Mouse (Mus musculus): ENCODE measurements at regions not wholly inside any gene's neighbourhood (a gene's known extent, or its start where the extent isn't known, plus 50 kb on each side); places are given as distances from the start of the nearest gene placed in this dataset.

DNA sequence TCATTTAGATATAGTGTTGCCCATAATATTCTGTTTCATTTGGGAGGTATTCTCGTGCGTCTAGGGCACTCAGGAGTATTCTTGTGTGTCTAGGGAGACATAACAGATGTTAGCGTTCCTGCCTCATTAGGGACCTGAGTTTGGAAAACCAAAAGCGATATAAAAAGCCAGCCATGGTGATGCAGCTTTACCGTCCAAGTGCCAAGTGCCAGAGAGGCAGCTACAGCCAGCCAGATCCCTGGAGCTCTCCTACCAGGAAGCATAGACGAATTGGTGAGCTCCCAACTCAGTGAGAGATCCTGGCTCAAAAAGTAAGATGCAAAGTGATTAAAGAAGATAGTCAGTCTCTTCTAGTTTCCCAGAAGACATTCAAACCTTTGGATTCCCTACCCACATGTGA, 308.3 kb upstream of the Sox9 start:
- no peak for DNase-seq

DNA sequence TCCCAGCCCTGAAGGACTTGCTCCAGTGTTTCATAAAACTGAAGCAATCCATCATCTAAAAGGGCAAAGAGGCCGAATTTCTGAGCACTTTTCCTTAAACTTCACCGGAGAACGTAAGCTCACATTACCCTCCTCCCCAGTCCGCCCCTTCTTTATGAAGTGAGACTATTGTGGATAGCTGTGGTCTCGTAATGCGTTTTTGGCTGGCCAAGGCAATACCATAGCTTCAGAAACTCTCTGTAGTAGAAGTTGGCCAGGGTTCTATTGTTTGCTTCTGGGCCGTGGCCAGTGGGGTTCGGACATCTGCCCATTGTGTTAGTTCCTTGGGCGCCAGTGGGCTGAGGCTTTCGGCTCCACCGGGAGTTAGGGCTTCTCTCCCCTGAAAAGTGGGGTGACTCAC, 301.7 kb upstream of the Sox9 start:
- DNase-seq = no peak

DNA sequence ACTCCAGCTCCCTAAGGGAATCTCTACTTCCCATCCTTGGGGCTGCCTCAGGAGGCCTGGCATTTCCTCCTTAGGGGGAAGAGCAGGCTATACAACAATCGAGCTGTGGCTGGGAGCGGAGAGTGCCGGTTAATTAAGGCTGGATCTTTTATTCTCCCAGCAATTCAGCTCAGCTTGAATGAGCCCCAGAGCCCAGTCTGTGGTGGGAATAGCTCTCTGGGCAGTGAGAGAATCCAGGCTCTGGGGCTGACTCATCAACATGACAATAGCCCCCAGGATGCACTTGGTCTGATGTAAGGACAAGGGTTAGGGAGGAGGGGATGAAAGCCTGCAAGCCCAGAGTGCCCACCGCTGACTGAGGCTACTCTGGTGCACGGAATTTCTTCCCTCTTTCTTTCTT, 280.2 kb upstream of the Sox9 start:
- DNase-seq = no peak

DNA sequence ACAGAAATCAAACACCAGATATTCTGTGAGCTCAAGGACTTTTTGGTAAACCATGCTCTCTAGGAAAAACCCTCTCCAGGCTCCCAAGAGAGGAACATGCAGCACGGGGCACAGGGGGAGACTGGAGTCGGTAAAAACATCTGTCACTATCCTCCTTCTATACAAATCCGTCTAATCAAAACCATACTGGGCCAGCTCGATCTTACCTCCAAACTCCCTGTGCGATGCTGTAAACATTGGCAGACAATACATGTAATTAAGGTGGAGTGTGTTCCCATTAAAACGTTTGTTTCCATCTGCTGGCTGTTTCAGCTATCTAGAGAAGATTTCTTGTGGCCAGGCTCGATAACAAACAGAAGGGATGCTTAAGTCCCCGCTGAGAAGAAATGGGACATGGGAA, 262.9 kb upstream of the Sox9 start:
- no peak for DNase-seq

GRCm38 (mm10) chr11:112524983-112525382, 257.0 kb upstream of the Sox9 start:
- no peak for DNase-seq

DNA sequence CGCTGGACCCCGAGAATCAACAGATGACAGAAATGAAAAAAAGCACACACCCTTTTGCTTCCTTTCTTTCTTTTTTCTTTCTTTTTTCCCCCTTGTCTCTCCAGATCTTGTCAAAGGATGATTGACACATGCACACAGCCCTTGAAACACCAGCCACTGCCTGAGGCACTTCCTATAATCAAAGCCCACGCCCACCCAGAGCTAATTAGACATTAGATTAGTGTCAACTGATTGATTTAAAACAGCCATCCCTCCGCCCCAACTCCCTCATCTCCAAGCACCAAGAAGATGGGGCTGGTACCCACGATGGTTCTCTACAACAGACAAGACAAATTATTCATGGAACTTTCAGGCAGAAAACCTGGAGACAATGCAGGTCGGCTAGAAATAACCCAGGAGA, 239.5 kb upstream of the Sox9 start:
- no peak for DNase-seq

DNA sequence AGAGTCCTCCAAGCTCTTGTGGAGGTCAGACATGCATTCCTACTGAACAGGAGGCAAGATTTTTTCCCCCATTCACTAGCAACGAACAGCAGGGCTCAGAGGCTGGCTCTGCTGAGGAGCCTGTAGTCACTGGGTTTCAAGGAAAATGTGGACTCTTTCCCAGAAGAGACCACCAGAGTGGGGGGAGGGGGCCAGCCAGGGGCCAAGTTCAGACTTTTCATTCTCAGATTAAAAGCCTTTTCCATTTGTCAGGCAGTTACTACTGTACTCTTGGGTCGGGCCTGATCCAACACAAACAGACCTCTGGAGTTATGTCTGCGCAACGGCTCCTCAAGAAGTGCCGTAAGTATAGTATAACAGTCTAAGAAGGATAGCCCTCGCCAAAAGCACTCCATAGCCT, 238.6 kb upstream of the Sox9 start:
- DNase-seq = no peak

GRCm38 (mm10) chr11:112545231-112546010, 236.6 kb upstream of the Sox9 start:
- no peak for DNase-seq

GRCm38 (mm10) chr11:112546162-112546561, 235.9 kb upstream of the Sox9 start:
- no peak for DNase-seq

DNA sequence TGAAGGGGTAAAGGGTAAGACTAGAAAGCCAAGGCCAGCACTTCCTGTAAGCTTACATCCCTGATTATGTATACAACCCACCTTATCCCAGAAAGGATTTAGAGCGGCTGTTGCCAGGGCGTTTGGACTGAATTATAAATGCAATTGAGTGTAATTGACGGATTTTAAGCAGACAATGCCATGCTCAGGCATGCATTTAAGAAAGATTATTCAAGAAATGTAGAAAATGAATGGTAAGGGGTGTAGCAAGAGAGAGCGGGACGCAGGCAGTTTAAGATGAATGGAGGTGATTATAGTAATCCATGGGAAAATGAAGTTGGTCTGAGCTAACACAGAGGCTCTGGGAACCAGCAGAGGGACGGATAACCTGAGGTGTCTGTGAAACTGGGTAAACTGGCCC, 229.2 kb upstream of the Sox9 start:
- no peak for DNase-seq

DNA sequence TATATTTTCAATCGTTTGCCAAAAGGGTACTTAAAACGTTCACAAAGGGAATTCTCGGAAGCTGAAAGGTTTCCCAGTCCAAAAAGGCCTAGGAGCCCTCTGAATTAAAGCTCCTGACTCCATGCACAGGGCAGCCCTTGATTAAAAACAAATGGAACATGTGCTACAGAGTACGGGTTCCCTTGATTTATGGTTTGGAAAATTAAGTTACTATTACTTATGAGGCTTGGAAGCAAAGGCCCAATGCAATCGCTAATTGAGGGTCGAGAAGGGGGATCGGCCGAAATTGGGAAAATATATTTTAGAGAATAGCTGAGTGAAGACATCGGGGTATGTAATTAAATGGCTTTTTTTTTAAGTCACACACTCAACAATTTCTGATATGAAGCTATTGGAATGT, 219.0 kb upstream of the Sox9 start:
- DNase-seq = no peak

DNA sequence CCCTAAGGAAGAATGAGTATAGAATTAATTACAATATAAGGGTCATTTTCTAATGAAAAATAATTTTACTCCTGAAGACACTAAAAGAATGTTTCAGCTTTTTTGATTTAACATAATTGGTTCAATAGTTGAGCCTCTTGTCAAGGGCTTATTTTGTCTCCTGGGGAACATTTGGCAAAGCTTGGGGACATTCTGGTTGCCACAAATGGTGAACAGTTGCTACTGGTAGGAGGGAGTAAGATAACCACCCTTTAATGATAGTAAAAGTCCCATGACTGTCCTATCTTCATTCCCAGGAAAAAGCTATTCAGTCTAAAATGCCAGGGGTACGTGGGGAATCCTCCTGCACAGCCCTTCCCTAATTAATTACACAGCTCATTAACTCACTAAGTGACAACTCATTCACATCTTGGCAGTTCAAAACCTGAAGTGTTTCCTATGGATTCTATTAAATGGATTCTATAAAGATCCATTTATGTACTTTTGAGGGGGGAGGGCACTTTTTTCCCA, 217.3 kb upstream of the Sox9 start:
- DNase-seq = no peak

DNA sequence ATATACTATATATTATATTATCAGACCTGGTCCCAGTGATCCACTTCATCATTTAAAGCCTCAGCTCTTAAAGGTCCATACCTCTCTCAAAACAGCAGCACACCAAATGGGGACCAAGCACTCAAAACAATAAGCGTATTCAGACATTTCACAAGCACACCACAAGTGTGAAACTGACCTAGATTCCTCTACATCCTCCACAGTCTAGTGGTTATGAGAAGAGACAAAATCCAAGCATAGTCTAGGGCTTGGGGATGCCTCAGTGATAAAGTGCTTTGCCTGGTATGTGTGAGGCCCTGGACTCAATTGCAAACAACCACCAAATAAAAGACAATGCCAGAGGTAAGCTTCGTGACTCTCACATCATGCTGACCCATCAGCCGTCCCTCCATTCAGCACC, 216.0 kb upstream of the Sox9 start:
- no peak for DNase-seq

- no peak for DNase-seq
Observed at GRCm38 (mm10) chr11:112587386-112587785, 194.6 kb upstream of the Sox9 start.

- no peak for DNase-seq
Observed at GRCm38 (mm10) chr11:112588088-112588487, 193.9 kb upstream of the Sox9 start.

DNA sequence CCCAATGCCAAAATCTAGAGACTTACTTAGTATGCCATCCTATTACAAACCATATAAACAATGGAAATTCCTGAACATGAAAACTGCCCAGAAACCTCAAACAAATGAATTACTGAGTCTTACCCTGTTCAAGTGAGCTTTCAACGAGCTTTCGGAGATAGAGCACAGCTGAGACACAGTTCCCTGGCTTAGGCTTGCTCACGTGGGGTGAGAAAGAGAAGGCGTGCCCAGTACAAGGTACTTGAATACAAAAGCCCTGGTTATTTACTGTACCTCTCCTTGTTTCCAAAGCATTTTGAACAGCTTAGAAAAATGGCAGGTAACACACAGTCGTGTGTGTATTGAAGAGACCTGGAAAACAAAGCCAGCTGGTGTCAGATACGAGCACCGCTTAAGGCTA, 191.8 kb upstream of the Sox9 start:
- DNase-seq = no peak

DNA sequence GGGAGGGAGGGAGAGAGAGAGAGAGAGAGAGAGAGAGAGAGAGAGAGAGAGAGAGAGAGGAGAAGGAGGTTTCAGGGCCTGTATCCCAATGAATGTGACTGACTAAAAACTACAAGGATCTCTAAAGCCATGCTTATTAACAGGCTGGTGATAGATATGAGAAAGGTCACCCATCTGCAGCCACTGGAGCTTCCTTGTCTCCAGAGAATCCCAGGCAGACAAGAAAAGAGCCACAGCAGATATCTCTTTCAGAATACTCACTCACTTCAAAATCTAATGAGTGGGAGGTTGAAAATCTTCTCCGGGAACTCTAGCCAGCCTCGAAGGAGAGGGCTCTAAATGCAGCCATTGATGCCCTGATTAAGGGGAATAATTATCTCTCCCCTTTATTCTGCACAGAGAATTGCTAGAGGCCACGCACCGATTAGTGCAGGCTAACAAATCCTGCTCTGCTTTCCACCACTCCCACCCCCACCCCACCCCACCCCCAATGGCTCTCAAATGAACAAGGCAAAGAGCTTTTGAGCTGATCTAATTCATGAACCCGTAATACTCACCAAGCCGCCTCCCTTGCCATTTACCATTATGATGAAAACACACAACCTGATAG, 189.5 kb upstream of the Sox9 start:
- no peak for DNase-seq

DNA sequence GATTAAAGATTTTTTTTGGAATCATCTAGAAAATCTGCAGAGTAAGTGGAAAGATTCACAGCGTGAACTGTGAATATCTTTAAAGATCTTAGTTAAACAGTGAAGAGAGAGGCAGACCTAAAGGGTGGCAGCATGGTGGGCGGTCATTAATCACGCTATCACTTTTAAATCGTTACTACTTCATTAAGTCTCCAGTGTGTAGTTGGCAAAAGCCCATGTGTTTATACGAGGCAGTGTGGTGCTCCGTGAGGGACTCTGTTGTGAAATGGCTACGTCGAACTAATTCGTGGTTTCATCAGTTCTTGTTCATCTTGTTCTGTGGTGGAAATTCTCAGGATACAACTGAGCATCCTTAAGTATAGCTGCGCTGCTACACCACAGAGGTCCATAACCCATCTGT, 188.2 kb upstream of the Sox9 start:
- no peak for DNase-seq

- no peak for DNase-seq
Observed at GRCm38 (mm10) chr11:112607359-112607758, 174.7 kb upstream of the Sox9 start.

DNA sequence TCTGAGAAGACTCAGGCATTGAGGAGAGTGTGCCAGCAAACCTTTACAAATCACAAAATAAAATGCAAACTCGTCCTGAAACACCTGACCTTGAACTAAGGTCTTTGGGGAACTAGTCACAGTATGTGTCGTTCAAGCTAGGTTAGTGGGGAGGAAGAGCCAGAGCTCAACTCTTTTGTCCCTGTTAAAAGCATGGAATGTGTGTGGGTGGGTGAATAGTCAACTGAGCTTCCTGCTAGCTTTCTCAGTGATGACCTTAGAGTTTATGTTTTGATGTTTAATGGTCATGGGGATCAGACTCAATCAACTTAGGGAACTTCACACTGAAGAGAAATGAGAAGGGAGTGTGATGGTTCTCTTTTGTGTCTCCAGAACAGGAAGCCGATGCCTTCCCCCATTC, 172.7 kb upstream of the Sox9 start:
- DNase-seq = no peak

GRCm38 (mm10) chr11:112611073-112611472, 171.0 kb upstream of the Sox9 start:
- DNase-seq = no peak

DNA sequence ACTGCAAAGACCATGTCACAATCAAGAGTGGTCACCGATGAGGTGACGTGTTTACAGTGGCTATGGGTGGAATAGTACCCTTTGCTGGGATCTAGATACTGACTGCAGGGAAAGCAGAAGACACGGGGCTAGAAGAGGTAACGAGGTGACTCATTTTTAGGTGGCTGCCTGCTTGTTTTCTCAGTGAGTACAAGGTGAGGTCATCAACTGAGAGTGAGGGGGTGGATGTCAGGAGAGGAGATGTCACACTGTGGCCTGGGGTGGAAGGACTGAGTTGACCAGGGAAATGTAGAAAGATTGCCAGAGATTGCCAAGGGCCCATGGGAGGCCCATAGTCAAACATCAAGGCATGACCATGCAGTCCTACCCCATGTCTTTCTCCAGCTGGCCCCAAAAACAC, 166.4 kb upstream of the Sox9 start:
- no peak for DNase-seq

GRCm38 (mm10) chr11:112616942-112617341, 165.1 kb upstream of the Sox9 start:
- no peak for DNase-seq

DNA sequence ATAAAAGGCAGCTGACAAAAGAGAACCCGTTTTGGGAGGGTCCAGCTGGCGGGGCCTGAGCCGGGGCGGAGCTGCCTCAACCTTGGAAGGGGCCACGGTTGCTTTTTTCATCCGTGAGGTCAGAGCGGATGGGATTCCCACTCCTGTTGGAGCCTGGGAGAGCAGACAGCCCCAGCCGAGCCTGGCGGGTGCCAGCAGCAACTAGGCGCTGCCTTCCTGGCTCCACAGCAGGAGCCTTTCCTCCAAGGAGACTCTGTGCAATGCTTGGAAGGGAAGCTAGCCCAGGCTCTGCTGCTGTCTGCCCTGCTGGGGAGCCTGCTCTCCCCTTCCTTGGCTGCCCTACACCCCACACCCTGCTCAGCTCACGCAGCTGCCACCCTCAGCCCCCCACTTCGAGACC, 161.1 kb upstream of the Sox9 start:
- no peak for DNase-seq

All from adrenal gland, adult 8-10 months (tissue).